Mouse (Mus musculus) heart, embryonic 14.5 days (tissue): ENCODE results near the gene Samsn1. TPM values are rescaled to one million over a fixed set of nuclear protein-coding genes. Genes with fewer than 3 reads are reported as not detected.

Source experiments
- ATAC-seq: fragments of 200-750 bp; cut with Nextera tagmentation; 2 replicates; pipeline ENCODE4 v1.8.0; 2017; ENCODE audit warnings: low read depth, moderate TSS enrichment; ENCODE audit not compliant: insufficient number of reproducible peaks, insufficient read depth, low FRiP score
- H3K27ac ChIP-seq, 2 experiments: fragments of 200-500 bp in 1 of 2; fragments of 300-500 bp in 1 of 2; sonication (generic) in 1 of 2; replicated peaks in 1 of 2; 2 replicates each; pipeline ENCODE4 v1.5.1; 2012 to 2014; ENCODE audit warnings: low read depth in 2 of 2, low read length in 2 of 2, control low read depth in 1 of 2, mild to moderate bottlenecking in 1 of 2, mixed read lengths in 1 of 2; ENCODE audit not compliant: control insufficient read depth in 1 of 2, insufficient read depth in 1 of 2
- H3K27me3 ChIP-seq: fragments of 300-500 bp; sonication (generic); 2 replicates; pipeline ENCODE4 v1.6.1; 2014; ENCODE audit warnings: mild to moderate bottlenecking, low read length, control low read depth; ENCODE audit not compliant: control insufficient read depth, insufficient read depth
- H3K36me3 ChIP-seq: fragments of 300-500 bp; sonication (generic); 2 replicates; pipeline ENCODE4 v1.6.1; 2014; ENCODE audit warnings: mild to moderate bottlenecking, control low read depth, low read length, mixed read lengths; ENCODE audit not compliant: control insufficient read depth, insufficient read depth
- H3K4me1 ChIP-seq, 2 experiments: fragments of 200-500 bp in 1 of 2; fragments of 300-500 bp in 1 of 2; sonication (generic) in 1 of 2; 2 replicates each; pipeline ENCODE4 v1.6.1; 2012 to 2014; ENCODE audit warnings: low read length in 2 of 2, control low read depth in 1 of 2, mixed read lengths in 1 of 2; ENCODE audit not compliant: control insufficient read depth in 2 of 2, insufficient read depth in 2 of 2
- H3K4me2 ChIP-seq: fragments of 300-500 bp; sonication (generic); 2 replicates; pipeline ENCODE4 v1.6.1; 2014; ENCODE audit warnings: mild to moderate bottlenecking, low read length
- H3K4me3 ChIP-seq, 2 experiments: fragments of 200-500 bp in 1 of 2; fragments of 300-500 bp in 1 of 2; sonication (generic) in 1 of 2; 2 replicates each; pipeline ENCODE4 v1.5.1; 2012 to 2014; ENCODE audit warnings: low read length in 2 of 2, mild to moderate bottlenecking in 2 of 2, control low read depth in 1 of 2, low read depth in 1 of 2, moderate library complexity in 1 of 2; ENCODE audit not compliant: control insufficient read depth in 1 of 2, insufficient read depth in 1 of 2
- H3K9ac ChIP-seq: fragments of 300-500 bp; sonication (generic); 2 replicates; pipeline ENCODE4 v1.6.1; 2014; ENCODE audit warnings: mild to moderate bottlenecking, low read length
- H3K9me3 ChIP-seq: fragments of 300-500 bp; sonication (generic); 2 replicates; pipeline ENCODE4 v1.6.1; 2016; ENCODE audit warnings: low read length, control low read depth; ENCODE audit not compliant: control insufficient read depth
- WGBS: fragments of 180-500 bp; shearing (Covaris S2); extraction: QIAGEN DNeasy Blood & Tissue Kit; methylation state at CpG from one replicate; pipeline ENCODE4 v1.1.7; 2014; 5-methylcytosine and 5-hydroxymethylcytosine counted together
- polyA plus RNA-seq: library from polyadenylated mRNA; unstranded; fragments of >200 nt; fragmentation: Nextera tagmentation; extraction: Ambion mirVana; gene quantifications from 2 replicates; pipeline ENCODE4 v1.2.1, GENCODE M21; 2014

The Samsn1 gene
- polyA plus RNA-seq = 1.2 and 2.1 TPM in 2 replicates

- Histone ChIP-seq H3K4me2 (no peak within 1 kb of the TSS), H3K4me3 (no peak within 1 kb of the TSS), H3K9me3 (no peaks in the 10 kb centered on the region), H3K4me1 (no peaks in the 10 kb centered on the region), H3K27me3 (no peaks in the 10 kb centered on the region), H3K9ac (no peak within 1 kb of the TSS), H3K27ac (no peak within 1 kb of the TSS), H3K36me3 (no peaks in the 10 kb centered on the region)
- WGBS = 81% methylated on average over 7 of the region's 7 CpGs
- ATAC-seq = no peak
These were observed at the start of gene Samsn1 for GRCm38 (mm10) chr16:76022181-76022580. TSS of gene Samsn1 (minus strand) at chr16:76022281.

GRCm38 (mm10) chr16:76066082-76066635 lies 44.1 kb upstream of the Samsn1 start:
- Histone ChIP-seq H3K9ac (no peak overlapping the region), H3K27me3 (no peaks in the 10 kb centered on the region), H3K9me3 (no peaks in the 10 kb centered on the region), H3K36me3 (no peaks in the 10 kb centered on the region), H3K4me1 (no peaks in the 10 kb centered on the region), H3K27ac (no peak overlapping the region), H3K4me2 (no peak overlapping the region), H3K4me3 (no peak overlapping the region)
- 74% methylated on average over 14 of the region's 14 CpGs for WGBS
- no peak for ATAC-seq

GRCm38 (mm10) chr16:76054976-76055375 lies 32.9 kb upstream of the Samsn1 start:
- Histone ChIP-seq H3K9ac (no peak overlapping the region), H3K4me2 (no peak overlapping the region), H3K9me3 (no peaks in the 10 kb centered on the region), H3K27me3 (no peaks in the 10 kb centered on the region), H3K27ac (no peak overlapping the region), H3K4me1 (no peaks in the 10 kb centered on the region), H3K36me3 (no peaks in the 10 kb centered on the region), H3K4me3 (no peak overlapping the region)
- ATAC-seq = no peak
- 89% methylated on average over 7 of the region's 7 CpGs for WGBS

GRCm38 (mm10) chr16:76054079-76054478 lies 32.0 kb upstream of the Samsn1 start:
- no peak overlapping the region for H3K4me3 ChIP-seq
- H3K4me2 ChIP-seq = no peak overlapping the region
- H3K36me3 ChIP-seq = no peaks in the 10 kb centered on the region
- 73% methylated on average over 4 of the region's 4 CpGs for WGBS
- ATAC-seq = no peak
- H3K27me3 ChIP-seq = no peaks in the 10 kb centered on the region
- H3K9me3 ChIP-seq = no peaks in the 10 kb centered on the region
- no peak overlapping the region for H3K27ac ChIP-seq
- H3K4me1 ChIP-seq = no peaks in the 10 kb centered on the region
- H3K9ac ChIP-seq = no peak overlapping the region

- 87% methylated on average over 8 of the region's 8 CpGs for whole genome bisulfite sequencing
- H3K9ac ChIP-seq = no peak overlapping the region
- H3K27me3 ChIP-seq = no peaks in the 10 kb centered on the region
- no peak overlapping the region for H3K4me3 ChIP-seq
- H3K4me1 ChIP-seq = no peaks in the 10 kb centered on the region
- H3K4me2 ChIP-seq = no peak overlapping the region
- ATAC-seq = no peak
- H3K9me3 ChIP-seq = no peaks in the 10 kb centered on the region
- no peak overlapping the region for H3K27ac ChIP-seq
- H3K36me3 ChIP-seq = no peaks in the 10 kb centered on the region
These were observed 31.5 kb upstream of the Samsn1 start for GRCm38 (mm10) chr16:76053537-76053936.

GRCm38 (mm10) chr16:76047066-76047465 lies 25.0 kb upstream of the Samsn1 start:
- ATAC-seq = no peak
- 63% methylated on average over 3 of the region's 3 CpGs for WGBS

GRCm38 (mm10) chr16:76040319-76040945 lies 18.4 kb upstream of the Samsn1 start:
- Histone ChIP-seq H3K36me3 (no peaks in the 10 kb centered on the region), H3K9me3 (no peaks in the 10 kb centered on the region), H3K9ac (no peak overlapping the region), H3K27ac (no peak overlapping the region), H3K4me3 (no peak overlapping the region), H3K4me1 (no peaks in the 10 kb centered on the region), H3K27me3 (no peaks in the 10 kb centered on the region), H3K4me2 (no peak overlapping the region)
- 85% methylated on average over 6 of the region's 6 CpGs for WGBS
- ATAC-seq = no peak

More at GRCm38 (mm10) chr16:76047066-76047465, 25.0 kb upstream of the Samsn1 start:
- no peak overlapping the region for H3K4me2 ChIP-seq
- H3K4me3 ChIP-seq = no peak overlapping the region
- no peak overlapping the region for H3K9ac ChIP-seq
- H3K27ac ChIP-seq = no peak overlapping the region
- no peaks in the 10 kb centered on the region for H3K9me3 ChIP-seq
- no peaks in the 10 kb centered on the region for H3K27me3 ChIP-seq
- no peaks in the 10 kb centered on the region for H3K4me1 ChIP-seq
- H3K36me3 ChIP-seq = no peaks in the 10 kb centered on the region

GRCm38 (mm10) chr16:76019164-76019563 lies 2.9 kb downstream of the Samsn1 start:
- no peaks in the 10 kb centered on the region for H3K4me1 ChIP-seq
- H3K9ac ChIP-seq = no peak overlapping the region
- H3K4me3 ChIP-seq = no peak overlapping the region
- no peak overlapping the region for H3K4me2 ChIP-seq
- no peaks in the 10 kb centered on the region for H3K9me3 ChIP-seq
- H3K27ac ChIP-seq = no peak overlapping the region
- WGBS = 57% methylated on average over 1 of the region's 1 CpGs
- H3K27me3 ChIP-seq = no peaks in the 10 kb centered on the region
- ATAC-seq = no peak
- no peaks in the 10 kb centered on the region for H3K36me3 ChIP-seq
